Mouse (Mus musculus): Measurements from ENCODE around the gene Trim71. TPM values are rescaled to one million over a fixed set of nuclear protein-coding genes. Genes with fewer than 3 reads are reported as not detected.

Trim71 gene
- polyA plus RNA-seq, 1 experiment from 2014 or later = 3.7 TPM

DNA sequence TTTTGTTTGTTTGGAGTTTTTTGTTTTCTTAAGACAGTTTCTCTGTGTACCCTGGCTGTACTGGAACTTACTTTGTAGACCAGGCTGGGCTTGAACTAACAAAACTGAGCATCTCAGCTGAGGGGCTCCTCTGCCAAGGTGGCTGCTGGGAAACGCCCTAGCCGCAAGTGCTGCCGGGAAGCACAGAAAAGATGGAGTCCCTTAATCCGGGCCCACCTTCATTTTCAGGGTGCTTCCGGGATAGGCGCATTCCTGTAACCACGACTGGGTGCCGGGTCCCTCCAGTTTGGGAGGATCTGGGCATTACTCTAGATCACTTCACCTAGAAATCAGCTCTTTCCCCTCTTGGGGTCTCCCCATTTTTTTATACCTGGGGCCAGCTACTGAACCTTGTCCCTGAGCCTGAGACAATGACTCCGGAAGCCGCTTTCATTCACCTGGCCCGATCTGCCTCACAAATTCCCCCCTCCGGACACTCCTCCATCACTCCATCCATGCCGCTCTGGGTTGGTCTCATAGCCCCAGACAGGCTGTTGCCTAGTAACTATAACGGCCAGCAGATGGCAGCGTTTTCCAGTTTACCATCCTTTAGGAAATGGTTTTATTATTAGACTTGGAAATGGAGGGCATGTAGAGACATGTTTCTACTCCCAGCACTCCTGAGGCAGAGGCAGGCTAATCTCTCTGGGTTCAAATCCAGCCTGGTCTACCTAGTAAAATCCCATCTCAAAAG, 64.2 kb downstream of the Trim71 start:
- Histone ChIP-seq H3K4me2 (ENCODE audit: low read depth, severe bottlenecking) (no peak overlapping the region), H3K9me3 (ENCODE audit: control insufficient read depth, low read length) (no peaks in the 10 kb centered on the region), H3K27me3 (ENCODE audit: control insufficient read depth, insufficient read depth, low read length) (no peaks in the 10 kb centered on the region), H3K4me1 (ENCODE audit: control insufficient read depth, insufficient read depth, low read length) (peaks cover 3% of the 10 kb centered on the region; the same call in 1 of the 2 replicates), H3K36me3 (ENCODE audit: control insufficient read depth, insufficient read depth, low read length) (no peaks in the 10 kb centered on the region), H3K9ac (ENCODE audit: low read length) (no peak overlapping the region), H3K27ac (replicated peaks; ENCODE audit: low read depth, low read length) (no peak overlapping the region), H3K4me3 (ENCODE audit: low read depth, low read length) (no peak overlapping the region)
- ATAC-seq (ENCODE audit: insufficient number of reproducible peaks, low FRiP score, low TSS enrichment, low read depth) = 0 out of 2 replicates have a peak, but pooled peaks have one; percentile 23
- WGBS = 21% methylated on average over 15 of the region's 15 CpGs
- peak; percentile 82 for DNase-seq (ENCODE audit: low spot score)

DNA sequence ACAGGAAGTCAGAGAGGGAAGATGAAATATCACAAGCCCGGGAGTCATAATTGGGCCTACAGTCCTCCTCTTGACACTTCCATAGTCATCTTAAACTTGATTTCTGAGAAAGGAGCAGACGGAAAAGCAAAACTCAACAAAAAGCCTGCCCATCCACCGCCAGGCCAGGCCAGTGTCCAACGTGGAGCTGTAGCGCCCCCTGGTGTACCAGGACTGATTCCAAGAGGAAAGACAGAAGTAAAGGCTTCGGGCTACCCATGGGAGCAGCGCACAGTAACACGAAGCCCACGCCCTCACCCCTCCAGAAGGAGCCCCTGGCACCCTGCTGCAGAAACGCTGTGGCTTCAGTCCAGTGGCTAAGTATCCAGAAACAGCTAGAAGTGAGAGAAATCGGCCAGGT, 66.0 kb downstream of the Trim71 start:
- ATAC-seq (ENCODE audit: insufficient number of reproducible peaks, low FRiP score, low TSS enrichment, low read depth) = 0 out of 2 replicates have a peak, but pooled peaks have one; percentile 63
- 7% methylated on average over 11 of the region's 11 CpGs for WGBS
- Histone ChIP-seq H3K9ac (ENCODE audit: low read length) (no peak overlapping the region), H3K4me1 (ENCODE audit: control insufficient read depth, insufficient read depth, low read length) (peaks cover 3% of the 10 kb centered on the region; the same call in 1 of the 2 replicates), H3K4me2 (ENCODE audit: low read depth, severe bottlenecking) (no peak overlapping the region), H3K36me3 (ENCODE audit: control insufficient read depth, insufficient read depth, low read length) (no peaks in the 10 kb centered on the region), H3K9me3 (ENCODE audit: control insufficient read depth, low read length) (no peaks in the 10 kb centered on the region), H3K4me3 (ENCODE audit: low read depth, low read length) (no peak overlapping the region), H3K27me3 (ENCODE audit: control insufficient read depth, insufficient read depth, low read length) (no peaks in the 10 kb centered on the region), H3K27ac (replicated peaks; ENCODE audit: low read depth, low read length) (no peak overlapping the region)
- peak; percentile 97 for DNase-seq (ENCODE audit: low spot score)

DNA sequence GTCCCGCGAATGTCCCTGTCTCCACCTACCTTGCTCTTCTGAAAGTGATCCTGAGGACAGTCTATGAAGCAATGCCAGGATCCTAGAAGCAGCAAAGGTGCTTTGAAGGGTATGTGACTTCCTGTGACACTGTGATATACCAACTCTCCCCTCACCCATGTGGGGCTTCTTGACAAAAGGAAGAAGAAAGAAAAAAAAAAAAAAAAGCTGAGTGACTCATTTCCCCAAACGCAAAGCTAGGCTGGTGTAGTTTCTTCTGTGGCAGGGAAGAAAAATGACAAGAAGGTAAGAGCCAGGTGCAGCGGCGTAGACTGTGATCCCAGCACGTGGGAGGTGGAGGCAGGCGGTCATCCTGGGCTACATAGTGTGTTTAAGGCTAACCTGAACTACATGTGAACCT, 67.7 kb downstream of the Trim71 start:
- H3K27ac ChIP-seq (replicated peaks; ENCODE audit: low read depth, low read length) = no peak overlapping the region
- no peaks in the 10 kb centered on the region for H3K27me3 ChIP-seq (ENCODE audit: control insufficient read depth, insufficient read depth, low read length)
- ATAC-seq (ENCODE audit: insufficient number of reproducible peaks, low FRiP score, low TSS enrichment, low read depth) (no peak), DNase-seq (ENCODE audit: low spot score) (no peak)
- WGBS = 84% methylated on average over 7 of the region's 7 CpGs
- H3K9me3 ChIP-seq (ENCODE audit: control insufficient read depth, low read length) = no peaks in the 10 kb centered on the region
- H3K4me2 ChIP-seq (ENCODE audit: low read depth, severe bottlenecking) = no peak overlapping the region
- no peak overlapping the region for H3K9ac ChIP-seq (ENCODE audit: low read length)
- no peaks in the 10 kb centered on the region for H3K36me3 ChIP-seq (ENCODE audit: control insufficient read depth, insufficient read depth, low read length)
- H3K4me1 ChIP-seq (ENCODE audit: control insufficient read depth, insufficient read depth, low read length) = peaks cover 3% of the 10 kb centered on the region; the same call in 1 of the 2 replicates
- H3K4me3 ChIP-seq (ENCODE audit: low read depth, low read length) = no peak overlapping the region

DNA sequence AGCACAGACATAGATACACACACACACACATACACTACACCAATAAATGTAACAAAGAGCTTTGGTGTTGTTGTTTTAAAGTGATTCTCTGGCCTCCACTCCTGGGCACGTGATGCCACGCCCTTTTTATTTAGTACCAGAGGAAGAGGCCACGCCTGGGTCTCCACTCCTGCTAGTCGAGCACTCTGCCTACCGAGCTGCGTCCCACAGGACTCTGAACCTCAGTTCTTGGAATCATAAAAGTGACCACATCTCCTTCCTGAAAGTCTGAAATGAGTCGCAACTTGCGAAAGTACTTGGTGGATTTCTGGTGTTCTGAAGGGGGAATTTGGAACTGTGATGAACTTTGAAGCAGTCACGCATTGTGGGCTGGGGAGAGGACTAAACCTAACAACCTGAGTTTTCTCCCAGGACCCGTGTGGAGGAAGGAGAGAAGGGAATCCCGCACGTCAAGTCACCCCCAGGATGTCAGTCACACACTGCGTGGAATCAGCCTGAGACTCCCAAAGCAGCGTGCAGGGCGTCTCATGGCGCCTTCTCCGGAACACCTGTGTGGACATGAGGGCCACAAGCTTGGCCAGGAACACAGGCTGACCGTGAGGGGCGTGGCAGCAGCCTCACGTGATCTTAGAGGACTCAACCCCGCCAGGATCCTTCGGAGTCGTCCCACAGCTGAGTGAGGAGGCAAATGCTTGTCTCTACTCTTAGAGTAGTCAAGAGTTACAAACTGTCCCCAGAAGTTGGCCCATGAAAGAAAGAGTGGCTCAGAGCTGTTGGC, 76.5 kb downstream of the Trim71 start:
- 83% methylated on average over 23 of the region's 23 CpGs for WGBS
- no peak overlapping the region for H3K4me2 ChIP-seq (ENCODE audit: low read depth, severe bottlenecking)
- H3K27ac ChIP-seq (replicated peaks; ENCODE audit: low read depth, low read length) = no peak overlapping the region
- no peak overlapping the region for H3K9ac ChIP-seq (ENCODE audit: low read length)
- ATAC-seq (ENCODE audit: insufficient number of reproducible peaks, low FRiP score, low TSS enrichment, low read depth) = no peak
- H3K4me1 ChIP-seq (ENCODE audit: control insufficient read depth, insufficient read depth, low read length) = no peaks in the 10 kb centered on the region
- no peak overlapping the region for H3K4me3 ChIP-seq (ENCODE audit: low read depth, low read length)
- H3K36me3 ChIP-seq (ENCODE audit: control insufficient read depth, insufficient read depth, low read length) = no peaks in the 10 kb centered on the region
- no peaks in the 10 kb centered on the region for H3K27me3 ChIP-seq (ENCODE audit: control insufficient read depth, insufficient read depth, low read length)
- no peak for DNase-seq (ENCODE audit: low spot score)
- no peaks in the 10 kb centered on the region; the same call in 1 of the 2 replicates for H3K9me3 ChIP-seq (ENCODE audit: control insufficient read depth, low read length)

DNA sequence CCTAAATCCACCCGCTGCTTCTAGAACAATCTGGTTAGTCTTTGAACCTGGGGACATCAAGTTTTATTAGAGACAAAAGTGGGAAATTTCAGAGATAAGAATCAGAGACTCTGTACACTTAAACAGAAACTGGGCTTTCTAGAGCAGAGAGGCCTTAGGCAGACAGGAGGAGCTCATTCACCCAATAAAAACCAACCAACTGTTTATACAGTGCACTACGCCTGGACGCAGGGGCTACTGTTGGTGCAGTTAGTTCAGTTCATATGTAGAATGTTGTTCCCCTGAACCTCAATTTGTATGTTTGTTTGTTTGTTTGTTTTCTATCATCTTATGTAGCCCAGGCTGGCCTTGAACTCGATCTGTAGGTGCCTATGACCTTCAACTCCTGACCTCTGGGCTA, 77.4 kb downstream of the Trim71 start:
- Histone ChIP-seq H3K4me3 (ENCODE audit: low read depth, low read length) (no peak overlapping the region), H3K4me2 (ENCODE audit: low read depth, severe bottlenecking) (no peak overlapping the region), H3K36me3 (ENCODE audit: control insufficient read depth, insufficient read depth, low read length) (no peaks in the 10 kb centered on the region), H3K4me1 (ENCODE audit: control insufficient read depth, insufficient read depth, low read length) (no peaks in the 10 kb centered on the region), H3K9me3 (ENCODE audit: control insufficient read depth, low read length) (no peaks in the 10 kb centered on the region; the same call in 1 of the 2 replicates), H3K9ac (ENCODE audit: low read length) (no peak overlapping the region), H3K27ac (replicated peaks; ENCODE audit: low read depth, low read length) (no peak overlapping the region), H3K27me3 (ENCODE audit: control insufficient read depth, insufficient read depth, low read length) (no peaks in the 10 kb centered on the region)
- 82% methylated on average over 4 of the region's 4 CpGs for whole genome bisulfite sequencing
- no peak for ATAC-seq (ENCODE audit: insufficient number of reproducible peaks, low FRiP score, low TSS enrichment, low read depth)
- DNase-seq (ENCODE audit: low spot score) = no peak

DNA sequence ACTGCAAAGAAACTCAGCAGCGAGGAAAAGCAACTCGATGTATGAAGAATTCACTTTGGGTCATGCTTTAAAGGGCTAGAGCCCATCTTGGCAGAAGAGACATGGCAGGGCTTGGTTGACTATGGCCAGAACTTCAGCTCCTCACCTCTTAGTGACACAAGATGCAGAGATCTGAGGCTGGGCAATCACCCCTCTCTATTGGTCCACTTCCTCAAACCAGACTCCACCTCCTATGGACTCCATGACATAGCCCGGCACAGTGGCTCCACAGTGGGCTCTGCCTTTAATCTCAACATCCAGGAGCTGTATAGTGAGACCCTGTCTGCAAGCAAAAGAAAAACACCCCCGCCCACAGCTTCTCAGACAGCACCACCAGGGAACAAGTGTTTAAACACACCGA, 79.4 kb downstream of the Trim71 start:
- Histone ChIP-seq H3K4me2 (ENCODE audit: low read depth, severe bottlenecking) (no peak overlapping the region), H3K4me1 (ENCODE audit: control insufficient read depth, insufficient read depth, low read length) (no peaks in the 10 kb centered on the region), H3K27ac (replicated peaks; ENCODE audit: low read depth, low read length) (no peak overlapping the region), H3K36me3 (ENCODE audit: control insufficient read depth, insufficient read depth, low read length) (no peaks in the 10 kb centered on the region), H3K9me3 (ENCODE audit: control insufficient read depth, low read length) (no peaks in the 10 kb centered on the region; the same call in 1 of the 2 replicates), H3K4me3 (ENCODE audit: low read depth, low read length) (no peak overlapping the region), H3K27me3 (ENCODE audit: control insufficient read depth, insufficient read depth, low read length) (no peaks in the 10 kb centered on the region), H3K9ac (ENCODE audit: low read length) (no peak overlapping the region)
- 82% methylated on average over 5 of the region's 5 CpGs for WGBS
- DNase-seq (ENCODE audit: low spot score) (no peak), ATAC-seq (ENCODE audit: insufficient number of reproducible peaks, low FRiP score, low TSS enrichment, low read depth) (no peak)

DNA sequence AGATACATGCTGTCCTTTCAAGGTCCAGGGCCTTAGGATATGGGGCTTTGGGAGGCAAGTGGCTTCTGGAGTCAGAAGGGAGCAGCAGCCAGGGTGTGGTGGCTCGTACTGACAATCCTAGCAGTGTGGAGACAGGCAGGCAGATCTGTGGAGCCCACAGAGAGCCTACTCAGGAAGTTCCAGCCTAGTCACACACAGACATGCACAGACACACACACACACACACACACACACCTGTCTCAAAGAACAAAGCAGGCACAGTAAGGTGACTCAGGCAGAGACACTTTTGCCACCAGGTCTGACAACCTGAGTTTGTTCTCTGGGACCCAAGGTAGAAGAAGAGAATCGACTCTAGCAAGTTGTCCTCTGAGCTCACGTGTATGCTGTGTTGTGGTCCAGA, 83.2 kb downstream of the Trim71 start:
- no peak overlapping the region for H3K4me2 ChIP-seq (ENCODE audit: low read depth, severe bottlenecking)
- no peak overlapping the region for H3K4me3 ChIP-seq (ENCODE audit: low read depth, low read length)
- no peaks in the 10 kb centered on the region for H3K36me3 ChIP-seq (ENCODE audit: control insufficient read depth, insufficient read depth, low read length)
- ATAC-seq (ENCODE audit: insufficient number of reproducible peaks, low FRiP score, low TSS enrichment, low read depth) = no peak
- no peaks in the 10 kb centered on the region for H3K27me3 ChIP-seq (ENCODE audit: control insufficient read depth, insufficient read depth, low read length)
- no peak overlapping the region for H3K9ac ChIP-seq (ENCODE audit: low read length)
- no peak for DNase-seq (ENCODE audit: low spot score)
- H3K27ac ChIP-seq (replicated peaks; ENCODE audit: low read depth, low read length) = no peak overlapping the region
- no peaks in the 10 kb centered on the region for H3K9me3 ChIP-seq (ENCODE audit: control insufficient read depth, low read length)
- H3K4me1 ChIP-seq (ENCODE audit: control insufficient read depth, insufficient read depth, low read length) = no peaks in the 10 kb centered on the region
- WGBS = 85% methylated on average over 3 of the region's 3 CpGs

DNA sequence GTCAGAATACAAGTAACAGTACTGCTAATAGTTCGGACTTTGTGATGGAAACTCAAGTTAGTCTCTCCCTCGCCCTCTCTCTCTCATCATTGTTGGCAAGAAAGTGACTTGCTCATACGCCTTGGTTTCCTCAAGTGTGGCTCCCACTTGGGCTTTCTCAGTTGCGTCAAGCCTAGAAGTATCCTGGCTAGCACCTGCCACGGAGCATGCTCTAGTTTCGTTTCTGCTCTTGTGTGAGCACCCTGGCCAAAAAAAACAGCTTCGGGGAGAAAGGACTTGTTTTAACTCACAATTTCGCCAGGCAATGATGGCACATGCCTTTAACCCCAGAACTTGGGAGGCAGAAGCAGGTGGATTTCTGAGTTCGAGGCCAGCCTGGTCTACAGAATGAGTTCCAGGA, 87.2 kb downstream of the Trim71 start:
- Histone ChIP-seq H3K4me1 (ENCODE audit: control insufficient read depth, insufficient read depth, low read length) (no peaks in the 10 kb centered on the region), H3K4me2 (ENCODE audit: low read depth, severe bottlenecking) (no peak overlapping the region), H3K4me3 (ENCODE audit: low read depth, low read length) (no peak overlapping the region), H3K9ac (ENCODE audit: low read length) (no peak overlapping the region), H3K27me3 (ENCODE audit: control insufficient read depth, insufficient read depth, low read length) (no peaks in the 10 kb centered on the region), H3K27ac (replicated peaks; ENCODE audit: low read depth, low read length) (no peak overlapping the region), H3K9me3 (ENCODE audit: control insufficient read depth, low read length) (no peaks in the 10 kb centered on the region), H3K36me3 (ENCODE audit: control insufficient read depth, insufficient read depth, low read length) (no peaks in the 10 kb centered on the region)
- DNase-seq (ENCODE audit: low spot score) (no peak), ATAC-seq (ENCODE audit: insufficient number of reproducible peaks, low FRiP score, low TSS enrichment, low read depth) (no peak)
- 90% methylated on average over 9 of the region's 9 CpGs for WGBS
